Mouse (Mus musculus) hindbrain, embryonic 16.5 days (tissue): ENCODE results near the gene Olfr1380. TPM values are rescaled to one million over a fixed set of nuclear protein-coding genes. Genes with fewer than 3 reads are reported as not detected.
"Not testable (repeated sequence)": the region's sequence is repeated elsewhere in the genome, so short reads cannot be mapped to it uniquely, and the experiment has no call there.

ENCODE experiments used
- ATAC-seq: fragments of 200-750 bp; cut with Nextera tagmentation; 2 replicates; pipeline ENCODE4 v1.8.0; 2017; ENCODE audit warnings: moderate TSS enrichment, moderate library complexity
- H3K27ac ChIP-seq: fragments of 300-500 bp; sonication (generic); 2 replicates; pipeline ENCODE4 v1.5.1; 2014; ENCODE audit warnings: low read depth, mild to moderate bottlenecking, control low read depth, low read length, moderate library complexity
- H3K27me3 ChIP-seq: fragments of 300-500 bp; sonication (generic); replicated peaks from 2 replicates; pipeline ENCODE4 v1.6.1; 2014; ENCODE audit warnings: low read length; ENCODE audit not compliant: control insufficient read depth, insufficient read depth
- H3K36me3 ChIP-seq: fragments of 300-500 bp; sonication (generic); 2 replicates; pipeline ENCODE4 v1.6.1; 2014; ENCODE audit warnings: mild to moderate bottlenecking, low read length, moderate library complexity, mixed read lengths; ENCODE audit not compliant: control insufficient read depth, insufficient read depth
- H3K4me1 ChIP-seq: fragments of 300-500 bp; sonication (generic); 2 replicates; pipeline ENCODE4 v1.6.1; 2014; ENCODE audit warnings: low read depth, low read length; ENCODE audit not compliant: control insufficient read depth, insufficient read depth
- H3K4me2 ChIP-seq: fragments of 300-500 bp; sonication (generic); 2 replicates; pipeline ENCODE4 v1.6.1; 2014; ENCODE audit warnings: mild to moderate bottlenecking, low read length, control low read depth, moderate library complexity
- H3K4me3 ChIP-seq: fragments of 300-500 bp; sonication (generic); 2 replicates; pipeline ENCODE4 v1.5.1; 2014; ENCODE audit warnings: mild to moderate bottlenecking, low read length, control low read depth, moderate library complexity
- H3K9ac ChIP-seq: fragments of 300-500 bp; sonication (generic); 2 replicates; pipeline ENCODE4 v1.6.1; 2014; ENCODE audit warnings: low read depth, mild to moderate bottlenecking, control low read depth, low read length, moderate library complexity
- H3K9me3 ChIP-seq: fragments of 300-500 bp; sonication (generic); 2 replicates; pipeline ENCODE4 v1.6.1; 2014; ENCODE audit warnings: mild to moderate bottlenecking, low read length, moderate library complexity; ENCODE audit not compliant: control insufficient read depth
- WGBS: fragments of 180-500 bp; shearing (Covaris S2); extraction: QIAGEN DNeasy Blood & Tissue Kit; methylation state at CpG from one replicate; pipeline ENCODE4 v1.1.7; 2014; 5-methylcytosine and 5-hydroxymethylcytosine counted together
- polyA plus RNA-seq: library from polyadenylated mRNA; unstranded; fragments of >200 nt; fragmentation: Nextera tagmentation; extraction: Ambion mirVana; gene quantifications from 2 replicates; pipeline ENCODE4 v1.2.1, GENCODE M21; 2015

Gene Olfr1380
- polyA plus RNA-seq, 1 experiment from 2014 or later = not detected

DNA sequence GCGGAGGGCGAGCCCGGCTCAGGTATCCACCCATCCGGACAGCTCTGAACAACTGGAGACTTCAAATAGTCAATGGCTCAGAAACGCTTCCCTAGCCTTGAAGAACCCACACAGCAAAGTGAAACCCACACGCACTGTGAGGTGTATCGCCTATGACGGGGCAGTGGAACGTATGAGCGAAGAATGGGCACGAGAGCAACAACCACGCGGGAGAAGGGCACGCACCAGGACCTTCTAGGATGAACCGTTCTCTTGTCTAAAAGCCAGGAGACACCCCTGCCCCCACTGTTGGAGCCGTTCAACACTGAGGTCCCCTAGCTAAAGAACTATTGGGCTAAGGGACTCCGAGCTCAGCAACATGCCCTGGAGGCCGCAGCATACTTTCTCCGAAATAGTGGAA is 33.5 kb downstream of the Olfr1380 start:
- no peak overlapping the region for H3K9ac ChIP-seq
- H3K4me3 ChIP-seq = no peak overlapping the region
- 92% methylated on average over 19 of the region's 19 CpGs for WGBS
- H3K27ac ChIP-seq = no peak overlapping the region
- no peaks in the 10 kb centered on the region for H3K36me3 ChIP-seq
- no peak overlapping the region for H3K4me2 ChIP-seq
- H3K27me3 ChIP-seq = no peaks in the 10 kb centered on the region
- no peaks in the 10 kb centered on the region for H3K9me3 ChIP-seq
- ATAC-seq = no peak
- no peaks in the 10 kb centered on the region for H3K4me1 ChIP-seq

DNA sequence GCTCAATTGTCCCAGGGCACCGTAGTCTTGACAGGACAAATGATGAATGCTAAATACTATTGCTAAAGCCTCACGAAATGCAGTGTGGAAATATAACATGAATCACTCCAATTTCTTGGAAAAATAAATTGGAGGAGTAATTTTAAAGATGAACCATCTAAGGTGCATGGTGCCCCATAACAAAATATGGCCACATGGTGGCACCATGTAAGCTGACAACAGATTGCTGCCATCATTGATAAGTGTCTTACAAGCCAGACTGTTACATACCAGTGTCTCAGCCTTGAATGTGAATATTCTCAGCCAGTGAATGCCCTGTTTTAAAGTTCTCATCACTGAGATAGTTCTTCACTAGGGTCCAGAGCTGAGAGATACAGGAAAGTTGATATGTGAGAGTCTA is 40.5 kb downstream of the Olfr1380 start:
- H3K27ac ChIP-seq, H3K9me3 ChIP-seq, H3K9ac ChIP-seq, H3K4me3 ChIP-seq, H3K4me1 ChIP-seq, H3K27me3 ChIP-seq, H3K36me3 ChIP-seq, H3K4me2 ChIP-seq, ATAC-seq: not testable (repeated sequence)
- 68% methylated on average over 2 of the region's 2 CpGs for WGBS

DNA sequence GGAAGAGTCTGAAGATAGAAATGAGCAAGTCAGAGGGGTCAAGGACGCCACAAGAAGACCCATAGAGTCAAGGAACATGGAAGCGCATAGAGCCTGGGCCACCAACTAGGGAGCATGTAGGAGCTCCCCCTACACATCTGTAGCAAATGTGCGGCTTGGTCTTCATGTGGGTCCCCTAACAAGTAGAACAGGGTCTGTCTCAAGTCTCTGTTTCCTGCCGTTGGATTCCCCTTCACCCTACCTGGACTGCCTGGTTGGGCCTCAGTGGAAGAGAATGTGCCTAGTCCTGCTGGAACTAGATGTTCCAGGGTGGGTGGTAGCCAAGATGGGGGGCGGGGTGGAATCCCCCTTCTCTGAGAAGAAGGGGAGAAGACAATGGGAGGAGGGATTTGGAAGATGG is 51.6 kb downstream of the Olfr1380 start:
- H3K4me3 ChIP-seq, H3K36me3 ChIP-seq, H3K4me2 ChIP-seq, H3K27ac ChIP-seq, H3K4me1 ChIP-seq, H3K9me3 ChIP-seq, H3K9ac ChIP-seq, ATAC-seq: not testable (repeated sequence)
- peaks cover 15% of the 10 kb centered on the region for H3K27me3 ChIP-seq
- 85% methylated on average over 5 of the region's 5 CpGs for WGBS

DNA sequence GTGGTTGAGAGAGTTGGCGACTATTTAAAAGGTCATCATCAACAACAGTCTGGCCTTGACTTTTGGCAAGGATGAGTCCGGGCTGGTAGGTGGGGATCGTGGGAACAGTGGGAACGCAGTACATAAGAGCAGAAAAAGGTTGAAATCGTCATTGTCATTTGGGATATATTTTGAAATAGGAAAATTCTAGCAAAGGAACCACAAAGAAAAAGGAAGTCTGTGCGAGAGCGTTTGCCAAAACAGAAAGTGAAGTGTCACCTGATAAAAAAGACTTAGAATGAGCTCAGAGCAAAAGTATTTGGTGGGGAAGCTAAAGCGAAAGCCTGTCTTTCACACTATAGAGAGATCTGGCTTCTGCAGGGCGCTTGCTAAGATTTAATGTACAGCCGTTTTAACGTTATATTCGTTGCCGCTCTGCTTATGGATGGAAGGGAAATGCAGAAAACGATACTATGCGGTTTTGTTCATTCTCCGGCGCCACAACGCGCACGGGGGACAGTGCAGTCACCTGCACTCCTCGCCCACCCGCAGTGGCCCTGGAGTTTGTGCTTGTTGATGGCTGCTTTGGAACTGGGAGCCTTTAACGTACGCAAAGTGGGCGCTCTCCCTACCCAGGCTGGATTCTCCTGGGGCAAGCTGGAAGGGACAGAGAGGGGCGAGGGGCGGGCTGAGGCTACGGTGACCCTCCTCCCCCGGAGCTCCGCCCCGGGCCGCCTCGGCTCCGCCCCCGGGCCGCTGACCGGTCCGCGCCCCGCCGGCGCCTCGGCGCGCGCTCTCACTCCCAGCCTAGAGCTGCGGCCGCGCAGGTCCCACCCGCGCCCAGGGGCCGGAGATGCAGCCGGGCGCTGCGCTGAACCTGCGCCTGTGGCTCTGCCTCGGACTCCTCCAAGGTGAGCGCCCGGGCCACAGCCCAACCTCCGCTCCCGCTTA is 52.5 kb downstream of the Olfr1380 start, which contains the start of gene Flt4:
TSS of gene Flt4 (plus strand) at position 326 of the 930 bp plus-strand sequence.
- H3K4me1 ChIP-seq, H3K27ac ChIP-seq, H3K9me3 ChIP-seq, H3K36me3 ChIP-seq: not testable (repeated sequence)
- ATAC-seq = peak; percentile 77
- Histone ChIP-seq H3K4me2 (peak within 1 kb of the TSS; percentile 70), H3K27me3 (peaks cover 22% of the 10 kb centered on the region), H3K4me3 (peak within 1 kb of the TSS; percentile 46), H3K9ac (peak within 1 kb of the TSS; percentile 38)
- 6% methylated on average over 35 of the region's 61 CpGs for WGBS

DNA sequence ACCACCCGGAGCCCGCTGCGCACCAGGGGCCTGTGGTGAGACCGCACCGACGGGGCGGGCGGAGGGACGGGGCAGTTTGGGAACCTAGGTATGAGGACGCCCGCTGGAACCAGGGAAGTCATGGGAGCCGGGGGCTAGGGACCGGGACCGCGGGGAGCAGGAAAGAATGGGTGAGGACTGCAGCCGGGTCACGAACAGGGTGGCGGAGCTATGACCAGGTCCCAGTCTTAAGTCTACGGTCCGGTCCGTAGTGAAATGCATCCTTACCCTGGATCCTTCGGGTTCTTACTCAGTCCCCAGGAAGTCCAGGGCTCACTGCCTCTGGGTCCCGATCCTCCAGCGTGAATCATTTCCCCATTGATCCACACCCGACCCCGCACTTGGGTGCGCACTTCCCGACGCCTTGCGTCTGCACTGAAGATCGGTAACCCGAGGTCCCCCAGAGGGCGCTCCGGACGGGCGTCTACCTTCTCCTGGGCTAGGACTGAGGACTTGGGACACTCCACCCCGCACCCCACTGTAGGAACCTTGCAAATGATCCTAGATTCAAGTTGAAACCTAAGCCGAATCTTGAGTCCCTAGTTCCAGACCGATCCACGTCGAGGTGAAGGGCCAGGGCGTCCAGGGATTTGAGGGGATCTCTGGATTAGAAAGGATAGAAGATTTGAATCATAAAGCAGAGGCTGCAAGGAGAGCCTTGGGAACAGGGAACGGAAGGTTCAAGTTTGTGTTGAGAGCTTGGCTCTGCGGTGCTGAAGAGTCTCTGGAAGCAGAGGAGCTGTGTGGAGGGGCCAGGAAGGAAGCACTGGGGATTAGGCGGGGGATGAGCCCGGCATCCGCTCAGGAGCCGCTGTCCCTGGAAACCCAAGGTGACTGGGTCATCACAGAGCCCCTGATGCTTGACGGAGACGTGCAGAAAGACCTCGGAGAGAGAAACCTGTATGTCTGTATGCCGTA is 53.5 kb downstream of the Olfr1380 start:
- WGBS = 1% methylated on average over 49 of the region's 52 CpGs
- H3K36me3 ChIP-seq, H3K27ac ChIP-seq, H3K9me3 ChIP-seq, H3K4me1 ChIP-seq: not testable (repeated sequence)
- Histone ChIP-seq H3K4me2 (peak overlapping the region; percentile 70), H3K9ac (peak overlapping the region; percentile 23), H3K27me3 (peaks cover 23% of the 10 kb centered on the region), H3K4me3 (peak overlapping the region; percentile 46)
- peak; percentile 16; the same call in 1 of the 2 replicates for ATAC-seq

DNA sequence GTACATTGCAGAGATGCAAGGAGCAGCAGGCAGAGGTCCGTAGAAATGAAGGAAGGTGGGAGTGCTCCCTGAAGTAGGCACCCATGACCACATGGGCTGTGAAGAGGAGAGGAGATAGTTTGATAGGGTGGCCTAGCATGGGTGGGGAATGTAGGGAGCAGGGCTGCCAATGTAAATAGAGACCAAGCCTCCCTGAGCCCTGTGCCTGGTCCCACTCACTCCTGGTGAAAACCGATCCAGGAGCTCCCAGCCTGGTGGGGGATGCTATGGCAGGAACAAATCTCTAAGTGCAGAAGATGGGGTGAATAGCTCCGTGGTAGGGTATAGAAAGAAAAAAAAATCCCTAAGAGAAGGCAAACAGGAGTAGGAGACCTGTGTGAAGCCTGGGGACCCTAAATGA is 54.7 kb downstream of the Olfr1380 start:
- not testable (repeated sequence) for H3K27ac ChIP-seq, H3K4me1 ChIP-seq, H3K4me3 ChIP-seq, H3K9me3 ChIP-seq, H3K36me3 ChIP-seq, H3K4me2 ChIP-seq, ATAC-seq, H3K9ac ChIP-seq
- WGBS = 41% methylated on average over 3 of the region's 3 CpGs
- peaks cover 23% of the 10 kb centered on the region for H3K27me3 ChIP-seq

DNA sequence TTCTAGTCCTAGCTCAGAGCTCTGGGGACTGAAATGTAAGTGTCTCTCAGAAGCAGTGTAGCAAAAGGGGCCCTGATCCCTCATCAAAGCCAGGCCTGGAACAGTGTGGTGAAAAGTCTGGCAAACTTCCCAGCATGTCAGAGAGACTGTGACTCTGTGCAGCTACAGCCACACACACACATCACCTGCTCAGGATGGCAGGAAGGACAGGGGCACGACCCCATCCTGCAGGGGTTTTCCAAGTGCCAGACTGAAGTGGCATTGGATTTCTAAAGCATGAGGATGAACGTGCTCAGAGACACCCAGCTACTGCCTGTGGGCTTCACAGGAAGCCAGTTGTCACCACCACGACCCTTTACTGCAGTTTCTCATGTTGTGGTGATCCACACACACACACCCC is 55.5 kb downstream of the Olfr1380 start:
- Histone ChIP-seq H3K4me1 (no peaks in the 10 kb centered on the region), H3K36me3 (no peaks in the 10 kb centered on the region), H3K9me3 (no peaks in the 10 kb centered on the region), H3K4me3 (no peak overlapping the region), H3K27me3 (peaks cover 23% of the 10 kb centered on the region), H3K27ac (no peak overlapping the region), H3K4me2 (no peak overlapping the region), H3K9ac (no peak overlapping the region)
- ATAC-seq = no peak
- WGBS = 58% methylated on average over 3 of the region's 3 CpGs

DNA sequence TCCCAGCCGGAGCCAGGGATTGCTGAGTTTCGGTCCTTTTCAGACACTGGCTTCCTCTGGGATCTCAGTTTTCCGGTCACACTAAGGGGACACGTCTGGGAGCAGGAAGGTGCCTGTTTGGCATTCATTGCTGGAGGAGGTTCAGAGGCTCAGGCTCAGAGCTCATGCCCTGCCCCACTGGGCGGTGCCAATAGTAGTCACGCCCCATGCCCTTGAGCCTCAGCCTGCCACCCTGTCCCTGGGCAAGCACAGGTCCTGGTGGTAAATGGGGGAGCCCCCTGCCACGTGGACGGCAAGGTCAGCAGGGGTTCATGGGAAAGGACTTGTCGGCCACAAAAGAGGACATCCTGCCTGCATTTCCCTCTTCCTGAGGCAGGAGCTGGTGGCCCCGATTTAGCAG is 56.7 kb downstream of the Olfr1380 start:
- ATAC-seq = 0 out of 2 replicates have a peak, but pooled peaks have one; percentile 18
- peaks cover 17% of the 10 kb centered on the region for H3K27me3 ChIP-seq
- WGBS = 14% methylated on average over 10 of the region's 10 CpGs

More for the DNA sequence above, 56.7 kb downstream of the Olfr1380 start:
- H3K4me1 ChIP-seq = no peaks in the 10 kb centered on the region
- H3K4me2 ChIP-seq = no peak overlapping the region
- no peaks in the 10 kb centered on the region for H3K36me3 ChIP-seq
- no peaks in the 10 kb centered on the region for H3K9me3 ChIP-seq
- no peak overlapping the region for H3K9ac ChIP-seq
- H3K4me3 ChIP-seq = no peak overlapping the region
- H3K27ac ChIP-seq = no peak overlapping the region
